Mouse (Mus musculus): ENCODE measurements around the gene Nup98. TPM values are rescaled to one million over a fixed set of nuclear protein-coding genes. Genes with fewer than 3 reads are reported as not detected.

Nup98 gene
- total RNA-seq, 2 experiments from 2014 or later, result 33.4 to 33.8 TPM

- intact Hi-C loops (cut with DNase I), result no loop called here
- DNase-seq (ENCODE audit: extremely low spot score in 1 of 2, low spot score in 2 of 2), result peak in 1 of 2 experiments; percentile 39
Observed at GRCm38 (mm10) chr7:102239591-102239990, 29.6 kb upstream of the Nup98 start.

DNA sequence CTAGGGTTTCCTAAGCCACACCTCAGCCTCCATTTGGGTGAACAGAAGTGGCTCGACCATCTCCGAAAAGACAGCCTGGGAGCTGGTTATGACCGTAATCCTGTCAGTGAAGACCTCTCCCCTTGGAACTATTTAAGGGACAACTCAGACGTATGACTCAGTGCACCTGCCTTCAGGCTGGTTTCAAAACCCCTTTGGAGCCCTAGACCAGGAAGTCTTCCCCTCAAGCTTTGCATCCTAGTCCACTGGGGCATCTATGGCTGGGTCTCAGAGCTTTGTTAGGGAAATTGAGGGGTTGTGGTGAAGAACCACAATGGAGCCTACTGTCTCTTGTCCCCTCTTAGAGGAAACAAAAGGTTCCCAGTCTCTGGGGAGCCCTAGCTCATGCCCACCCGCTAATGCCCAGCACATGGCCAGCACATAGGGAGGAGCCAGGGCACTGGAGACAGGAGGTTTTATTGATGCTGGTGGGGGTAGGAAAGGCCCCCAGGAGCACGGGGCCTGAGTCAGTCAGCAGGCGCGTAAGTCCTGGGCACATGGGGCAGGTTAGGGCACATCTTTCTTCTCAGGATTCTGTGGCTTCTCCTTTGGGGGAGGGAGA, 28.8 kb upstream of the Nup98 start:
- intact Hi-C loops (cut with DNase I), result no loop called here
- no peak for DNase-seq (ENCODE audit: extremely low spot score in 1 of 2, low spot score in 2 of 2)

GRCm38 (mm10) chr7:102233059-102233458, 23.1 kb upstream of the Nup98 start:
- no peak for DNase-seq (ENCODE audit: extremely low spot score in 1 of 2, low spot score in 2 of 2)
- intact Hi-C loops (cut with DNase I), result no loop called here

- no peak for DNase-seq (ENCODE audit: extremely low spot score in 1 of 2, low spot score in 2 of 2)
- intact Hi-C loops (cut with DNase I), result no loop called here
Observed at GRCm38 (mm10) chr7:102229814-102230213, 19.8 kb upstream of the Nup98 start.

DNA sequence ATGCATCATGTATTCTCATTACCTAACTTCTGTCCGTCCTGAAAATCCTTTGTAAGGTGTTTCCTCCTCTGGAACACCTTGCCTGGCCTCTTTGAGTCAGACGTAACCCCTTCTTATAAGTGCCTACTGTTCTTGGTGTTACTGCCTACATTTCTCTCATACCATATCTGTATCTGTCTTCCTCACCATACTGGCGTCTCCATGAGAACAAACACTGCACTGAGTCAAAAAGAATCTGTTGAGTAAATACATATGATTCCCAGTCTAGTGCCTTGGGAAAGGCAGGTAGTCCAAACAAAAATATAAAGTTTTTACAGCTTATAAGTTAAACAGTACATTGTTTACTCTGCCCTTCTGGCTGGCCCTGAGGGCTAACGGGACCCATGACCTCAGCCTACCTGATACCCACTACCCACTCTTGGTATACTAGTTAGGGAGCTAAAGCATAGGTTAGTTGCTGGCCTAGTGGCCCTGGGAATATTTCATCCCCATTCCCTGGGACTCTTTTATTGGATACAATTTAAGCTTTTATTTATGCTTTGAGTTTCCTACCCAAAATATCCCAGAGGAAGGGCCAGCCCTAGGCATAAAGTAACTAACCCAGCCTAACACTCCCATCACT, 18.2 kb upstream of the Nup98 start:
- intact Hi-C loops (cut with DNase I), result no loop called here
- DNase-seq (ENCODE audit: extremely low spot score in 1 of 2, low spot score in 2 of 2), result no peak

GRCm38 (mm10) chr7:102226051-102226450, 16.1 kb upstream of the Nup98 start:
- DNase-seq (ENCODE audit: extremely low spot score in 1 of 2, low spot score in 2 of 2), result no peak
- intact Hi-C loops (cut with DNase I), result no loop called here

DNA sequence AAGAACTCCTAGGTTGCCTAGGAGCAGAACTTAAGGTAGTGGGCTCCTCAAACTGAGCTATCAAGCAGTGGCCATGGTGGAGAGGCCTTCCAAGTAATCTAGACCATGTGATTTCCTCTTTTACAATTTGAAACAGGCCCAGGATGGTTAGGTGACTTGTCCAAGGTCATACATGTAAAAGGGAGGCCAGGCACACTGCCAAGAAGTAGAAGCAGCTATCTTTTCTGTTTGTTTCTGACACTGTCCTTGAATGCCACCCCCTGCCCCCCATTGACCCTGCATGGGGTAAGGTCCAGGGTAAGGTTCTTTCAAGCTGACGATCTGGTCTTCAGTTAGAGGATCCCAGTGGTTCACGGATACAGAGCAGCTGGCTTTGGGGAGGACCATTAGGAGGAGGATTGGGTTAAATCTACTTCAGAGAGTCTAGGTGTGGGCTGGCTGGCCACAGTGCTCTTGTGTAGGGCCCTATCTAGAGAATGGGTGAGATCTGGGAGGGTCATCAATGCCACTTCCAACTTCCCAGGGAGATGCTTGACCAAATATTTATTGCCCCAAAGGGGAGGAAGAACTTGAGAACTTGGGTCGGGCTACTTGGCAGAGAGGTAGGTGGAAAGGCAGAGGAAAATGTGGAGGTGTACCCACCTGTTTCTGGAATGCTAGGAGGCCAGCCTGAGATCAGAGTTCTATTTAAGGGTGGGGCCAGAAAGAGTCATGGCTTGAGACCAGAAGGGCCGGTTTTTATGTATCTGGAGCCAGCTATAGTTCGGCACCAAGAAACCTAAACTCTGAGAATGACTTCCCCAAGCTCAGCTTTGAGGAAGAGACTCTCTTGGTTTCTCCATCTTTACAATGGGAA, 14.1 kb upstream of the Nup98 start:
- intact Hi-C loops (cut with DNase I), result no loop called here
- DNase-seq (ENCODE audit: extremely low spot score in 1 of 2, low spot score in 2 of 2), result no peak

- intact Hi-C loops (cut with DNase I), result no loop called here
- peak; percentile 56 to 82 for DNase-seq (ENCODE audit: extremely low spot score in 1 of 2, low spot score in 2 of 2)
Observed at GRCm38 (mm10) chr7:102222830-102223556, 13.0 kb upstream of the Nup98 start.

- peak in 1 of 2 experiments; percentile 42 for DNase-seq (ENCODE audit: extremely low spot score in 1 of 2, low spot score in 2 of 2)
- intact Hi-C loops (cut with DNase I), result no loop called here
Observed at GRCm38 (mm10) chr7:102222336-102222735, 12.4 kb upstream of the Nup98 start.

DNA sequence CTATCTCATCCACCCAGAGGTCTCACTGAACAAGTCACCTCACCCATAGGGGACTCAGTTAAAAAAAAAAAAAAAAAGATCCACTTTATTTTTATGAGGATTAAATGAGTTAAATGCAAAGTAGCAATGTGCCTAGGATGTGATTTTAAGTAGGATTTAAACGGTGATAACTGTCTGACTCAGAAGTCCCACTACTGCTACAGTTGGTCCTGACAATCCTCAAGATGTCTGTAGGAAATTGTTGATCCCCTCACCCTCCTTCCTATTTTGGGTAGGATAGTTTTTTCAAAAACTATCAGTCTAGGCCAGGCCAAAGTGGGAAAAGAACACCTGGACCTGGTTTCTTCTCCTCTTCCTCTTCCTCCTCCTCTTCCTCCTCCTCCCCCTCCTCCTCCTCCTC, 11.9 kb upstream of the Nup98 start:
- DNase-seq (ENCODE audit: extremely low spot score in 1 of 2, low spot score in 2 of 2), result no peak
- intact Hi-C loops (cut with DNase I), result no loop called here

DNA sequence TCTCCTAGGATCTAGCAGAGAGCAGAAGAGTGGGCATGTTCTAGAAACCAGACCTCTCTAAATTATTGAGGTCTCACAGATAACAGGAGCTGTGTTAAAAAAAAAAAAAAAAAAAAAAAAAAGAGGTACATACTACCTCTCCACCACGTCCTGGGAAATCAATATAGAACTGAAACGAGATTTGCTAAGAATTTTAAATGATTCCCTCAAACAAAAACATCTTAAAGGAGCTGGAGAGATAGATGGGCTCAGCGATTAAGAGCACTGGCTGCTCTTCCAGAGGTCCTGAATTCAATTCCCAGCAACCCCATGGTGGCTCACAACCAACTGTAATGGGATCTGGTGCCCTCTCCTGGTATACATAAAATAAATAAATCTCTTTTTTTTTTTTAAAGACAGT, 1.1 kb upstream of the Nup98 start:
- intact Hi-C loops (cut with DNase I), result loop anchor here (5.0 kb wide), 1 partner anchor 41 kb away; no protein-coding TSS in a partner anchor
- no peak for DNase-seq (ENCODE audit: extremely low spot score in 1 of 2, low spot score in 2 of 2)

DNA sequence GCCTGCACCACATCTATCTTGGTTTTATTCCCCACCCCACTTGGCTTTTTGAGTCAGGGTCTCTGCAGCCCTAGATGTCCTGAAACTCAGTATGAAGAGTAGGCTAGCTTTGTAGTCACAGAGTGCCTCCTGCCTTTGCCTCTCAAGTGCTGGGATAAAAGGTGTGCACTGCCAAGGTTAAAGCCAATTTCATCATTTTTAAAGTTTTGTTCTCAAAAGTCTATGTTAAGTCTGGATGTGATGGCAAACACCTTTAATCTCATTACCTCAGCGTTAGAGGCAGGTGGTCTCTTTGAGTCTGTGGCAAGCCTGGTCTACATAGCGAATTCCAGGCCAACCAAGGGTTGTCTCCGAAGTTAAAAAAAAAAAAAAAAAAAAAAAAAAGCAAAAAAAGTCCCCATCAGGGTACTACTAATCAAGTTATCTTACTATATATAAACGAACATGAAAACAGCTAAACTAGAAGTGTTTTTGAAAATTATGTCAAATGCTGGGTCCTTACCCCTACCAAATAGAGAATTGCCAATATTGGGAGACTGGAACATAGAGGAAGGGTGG, 1.1 kb downstream of the Nup98 start:
- intact Hi-C loops (cut with DNase I), result no loop called here
- DNase-seq (ENCODE audit: extremely low spot score in 1 of 2, low spot score in 2 of 2), result no peak

- DNase-seq (ENCODE audit: extremely low spot score in 1 of 2, low spot score in 2 of 2), result no peak
- intact Hi-C loops (cut with DNase I), result no loop called here
Observed at GRCm38 (mm10) chr7:102205646-102206045, 4.3 kb downstream of the Nup98 start.

DNA sequence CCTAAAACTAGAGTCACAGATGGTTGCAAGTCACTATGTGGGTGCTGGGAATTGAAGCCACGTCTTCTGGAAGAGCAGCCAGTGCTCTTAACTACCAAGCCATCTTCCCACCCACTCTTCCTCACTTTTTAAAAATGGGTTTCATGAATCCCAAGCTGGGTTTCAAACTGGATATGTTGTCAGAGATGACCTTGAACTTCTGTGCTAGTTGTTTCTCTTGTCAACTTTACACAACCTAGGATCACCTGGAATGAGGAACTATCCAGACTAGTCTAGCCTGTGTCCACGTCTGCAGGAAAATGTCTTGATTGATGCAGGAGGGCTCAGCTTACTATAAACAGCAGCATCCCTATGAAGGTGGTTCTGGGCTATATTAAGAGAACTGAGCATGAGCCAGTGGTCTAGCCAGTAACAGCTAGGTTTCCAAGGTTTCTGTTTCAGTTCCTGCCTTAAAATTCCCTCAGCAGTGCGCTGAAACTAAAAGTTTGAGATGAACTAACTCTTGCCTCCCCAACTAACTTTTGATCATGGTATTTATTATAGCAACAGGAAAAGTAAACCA, 5.6 kb downstream of the Nup98 start:
- intact Hi-C loops (cut with DNase I), result no loop called here
- DNase-seq (ENCODE audit: extremely low spot score in 1 of 2, low spot score in 2 of 2), result no peak

DNA sequence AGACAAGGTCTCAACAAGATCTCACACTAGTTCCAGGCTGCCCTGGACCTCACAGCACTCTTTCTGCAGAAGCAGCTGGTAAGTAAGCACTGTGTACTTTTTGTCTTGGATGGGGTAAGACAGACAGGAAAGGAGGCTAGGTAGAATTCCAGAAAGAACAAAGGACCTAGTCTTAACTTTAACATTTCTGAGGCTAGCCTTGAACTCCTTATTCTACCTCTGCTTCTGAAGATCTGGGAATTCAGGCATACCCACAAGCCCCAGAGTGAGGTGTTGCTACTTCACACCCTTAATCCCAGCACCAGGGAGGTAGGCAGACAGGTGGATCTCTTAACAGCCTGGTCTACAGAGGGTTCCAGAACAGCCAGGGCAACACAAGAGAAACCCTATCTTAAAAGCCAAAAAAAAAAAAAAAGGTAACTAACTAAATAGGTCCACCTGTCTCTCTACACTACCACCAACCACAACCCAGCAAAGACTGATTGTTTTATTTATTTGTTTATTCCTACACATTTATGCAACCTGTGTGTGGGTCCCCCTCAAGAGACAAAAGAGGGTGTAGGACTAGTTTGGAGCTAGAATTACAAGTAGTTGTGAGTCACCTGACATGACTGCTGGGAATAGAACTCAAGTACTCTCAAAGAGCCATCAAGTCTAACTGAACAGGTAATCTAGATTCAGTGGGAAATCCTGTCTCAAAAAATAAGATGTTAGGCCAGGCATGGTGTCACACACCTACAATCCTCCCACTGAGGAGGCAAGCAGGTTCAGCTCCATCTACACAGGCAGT, 8.8 kb downstream of the Nup98 start:
- DNase-seq (ENCODE audit: extremely low spot score in 1 of 2, low spot score in 2 of 2), result no peak
- intact Hi-C loops (cut with DNase I), result no loop called here

GRCm38 (mm10) chr7:102200576-102200975, 9.4 kb downstream of the Nup98 start:
- no peak for DNase-seq (ENCODE audit: extremely low spot score in 1 of 2, low spot score in 2 of 2)
- intact Hi-C loops (cut with DNase I), result no loop called here

GRCm38 (mm10) chr7:102192356-102192755, 17.6 kb downstream of the Nup98 start:
- no peak for DNase-seq (ENCODE audit: extremely low spot score in 1 of 2, low spot score in 2 of 2)
- intact Hi-C loops (cut with DNase I), result no loop called here

GRCm38 (mm10) chr7:102183849-102184248, 26.1 kb downstream of the Nup98 start:
- intact Hi-C loops (cut with DNase I), result loop anchor here (5.0 kb wide), 1 partner anchor 57 kb away; no protein-coding TSS in a partner anchor

More at GRCm38 (mm10) chr7:102183849-102184248, 26.1 kb downstream of the Nup98 start:
- no peak for DNase-seq (ENCODE audit: extremely low spot score in 1 of 2, low spot score in 2 of 2)
